Comparison of ENCODE assay signal across 33 mouse cellular contexts in the genomic region with DNA sequence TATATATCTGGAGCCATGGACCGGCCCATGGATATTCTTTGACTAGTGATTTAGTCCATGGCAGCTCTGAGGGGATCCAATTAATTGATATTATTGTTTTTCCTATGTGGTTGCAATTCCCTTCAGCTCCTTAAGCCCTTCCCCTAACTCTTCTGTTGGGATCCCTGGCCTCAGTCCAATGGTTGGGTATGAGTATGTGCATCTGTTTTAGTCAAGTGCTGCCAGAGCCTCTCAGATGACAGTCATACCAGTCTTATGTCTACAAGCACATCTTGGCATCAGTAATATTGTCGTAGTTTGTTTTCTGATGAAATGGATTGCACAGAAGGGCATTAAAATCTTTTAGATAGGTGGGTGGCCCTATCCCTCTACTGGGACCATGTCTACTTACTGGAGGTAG.
"Had no signal": no experiment of that assay in that cellular context is flagged by ENCODE, and none has a peak within 500 bp of the region (broad histone marks: within the 10 kb centered on the region; RNA-seq: fewer than 3 reads in every experiment).

No protein-coding gene starts in this region.

- H3K27me3 ChIP-seq: limb, embryonic 12.5 days; limb, embryonic 13.5 days; limb, embryonic 15.5 days; liver, embryonic 12.5 days; liver, embryonic 13.5 days; liver, embryonic 15.5 days; lung, embryonic 15.5 days; megakaryocyte, embryonic 14.5 days; midbrain, embryonic 12.5 days; midbrain, embryonic 13.5 days; midbrain, embryonic 15.5 days; neural tube, embryonic 12.5 days; neural tube, embryonic 13.5 days had no signal

- DNase-seq: left cerebral cortex, postnatal 4 days; liver; liver, embryonic 13.5 days; liver, postnatal 0 days; lung, adult 18-20 months; lung, adult 2 months; lung, embryonic 14.5 days; lung, postnatal 10 days; lung, postnatal 14 days; lung, postnatal 36 days; lung, postnatal 4 days; midbrain, embryonic 14.5 days had no signal

- H3K4me2 ChIP-seq: limb, embryonic 12.5 days; limb, embryonic 13.5 days; limb, embryonic 15.5 days; liver, embryonic 11.5 days; liver, embryonic 12.5 days; liver, embryonic 13.5 days; liver, embryonic 15.5 days; lung, embryonic 14.5 days; lung, embryonic 15.5 days; midbrain, embryonic 11.5 days; midbrain, embryonic 12.5 days; midbrain, embryonic 13.5 days; midbrain, embryonic 15.5 days; neural tube, embryonic 12.5 days; neural tube, embryonic 13.5 days had no signal

- H3K27ac ChIP-seq: limb, embryonic 10.5 days; limb, embryonic 12.5 days; limb, embryonic 13.5 days; limb, embryonic 15.5 days; liver, embryonic 12.5 days; liver, embryonic 13.5 days; liver, embryonic 14.5 days; liver, embryonic 15.5 days; lung, embryonic 15.5 days; macrophage; midbrain, embryonic 10.5 days; midbrain, embryonic 12.5 days; midbrain, embryonic 13.5 days; midbrain, embryonic 15.5 days; neural tube, embryonic 12.5 days; neural tube, embryonic 13.5 days had no signal

- ATAC-seq: liver, embryonic 12.5 days; liver, postnatal 0 days; lung, postnatal 0 days; midbrain, embryonic 13.5 days; midbrain, embryonic 15.5 days; midbrain, embryonic 16.5 days had no signal

- H3K9ac ChIP-seq: limb, embryonic 12.5 days; limb, embryonic 13.5 days; limb, embryonic 15.5 days; liver, embryonic 12.5 days; liver, embryonic 13.5 days; liver, embryonic 14.5 days; liver, embryonic 15.5 days; liver, postnatal 0 days; lung, embryonic 14.5 days; lung, embryonic 15.5 days; midbrain, embryonic 12.5 days; midbrain, embryonic 13.5 days; midbrain, embryonic 15.5 days; neural tube, embryonic 12.5 days; neural tube, embryonic 13.5 days had no signal

- H3K4me1 ChIP-seq: limb, embryonic 10.5 days; limb, embryonic 12.5 days; limb, embryonic 13.5 days; limb, embryonic 15.5 days; liver, embryonic 12.5 days; liver, embryonic 13.5 days; liver, embryonic 15.5 days; lung, embryonic 15.5 days; megakaryocyte, embryonic 14.5 days; midbrain, embryonic 10.5 days; midbrain, embryonic 12.5 days; midbrain, embryonic 15.5 days; neural tube, embryonic 12.5 days; neural tube, embryonic 13.5 days had no signal

- H3K4me3 ChIP-seq: limb, embryonic 10.5 days; limb, embryonic 12.5 days; limb, embryonic 13.5 days; limb, embryonic 15.5 days; liver, embryonic 12.5 days; liver, embryonic 13.5 days; liver, embryonic 15.5 days; lung, embryonic 15.5 days; megakaryocyte, embryonic 14.5 days; midbrain, embryonic 10.5 days; midbrain, embryonic 12.5 days; midbrain, embryonic 13.5 days; midbrain, embryonic 15.5 days; myocyte; neural tube, embryonic 12.5 days; neural tube, embryonic 13.5 days had no signal

- H3K9me3 ChIP-seq: limb, embryonic 10.5 days; limb, embryonic 12.5 days; limb, embryonic 13.5 days; limb, embryonic 15.5 days; liver, embryonic 12.5 days; liver, embryonic 13.5 days; liver, embryonic 15.5 days; lung, embryonic 15.5 days; megakaryocyte, embryonic 14.5 days; midbrain, embryonic 10.5 days; midbrain, embryonic 12.5 days; midbrain, embryonic 13.5 days; midbrain, embryonic 15.5 days; neural tube, embryonic 12.5 days; neural tube, embryonic 13.5 days had no signal

- H3K36me3 ChIP-seq: limb, embryonic 10.5 days; limb, embryonic 12.5 days; limb, embryonic 13.5 days; limb, embryonic 15.5 days; liver, embryonic 12.5 days; liver, embryonic 13.5 days; liver, embryonic 15.5 days; lung, embryonic 15.5 days; midbrain, embryonic 10.5 days; midbrain, embryonic 12.5 days; midbrain, embryonic 13.5 days; midbrain, embryonic 15.5 days; neural tube, embryonic 12.5 days; neural tube, embryonic 13.5 days had no signal
